Mouse (Mus musculus) neural tube, embryonic 14.5 days (tissue): Measurements from ENCODE around the gene Negr1. TPM values are rescaled to one million over a fixed set of nuclear protein-coding genes. Genes with fewer than 3 reads are reported as not detected.

Source experiments
- ATAC-seq: fragments of 200-750 bp; cut with Nextera tagmentation; 2 replicates; pipeline ENCODE4 v1.8.0; 2017; ENCODE audit warnings: low read depth, mild to moderate bottlenecking, moderate TSS enrichment, moderate library complexity
- H3K27ac ChIP-seq: fragments of 300-500 bp; sonication (generic); 2 replicates; pipeline ENCODE4 v1.5.1; 2014; ENCODE audit warnings: low read depth, mild to moderate bottlenecking, control low read depth, low read length, moderate library complexity, mixed read lengths
- H3K27me3 ChIP-seq: fragments of 300-500 bp; sonication (generic); 2 replicates; pipeline ENCODE4 v1.6.1; 2014; ENCODE audit warnings: low read length; ENCODE audit not compliant: control insufficient read depth, insufficient read depth
- H3K36me3 ChIP-seq: fragments of 300-500 bp; sonication (generic); 2 replicates; pipeline ENCODE4 v1.6.1; 2014; ENCODE audit warnings: low read length, mixed read lengths; ENCODE audit not compliant: control insufficient read depth, insufficient read depth
- H3K4me1 ChIP-seq: fragments of 300-500 bp; sonication (generic); 2 replicates; pipeline ENCODE4 v1.6.1; 2014; ENCODE audit warnings: low read length; ENCODE audit not compliant: control insufficient read depth, insufficient read depth
- H3K4me2 ChIP-seq: fragments of 300-500 bp; sonication (generic); 2 replicates; pipeline ENCODE4 v1.6.1; 2014; ENCODE audit warnings: mild to moderate bottlenecking, low read depth, low read length, control low read depth
- H3K4me3 ChIP-seq: fragments of 300-500 bp; sonication (generic); 2 replicates; pipeline ENCODE4 v1.5.1; 2014; ENCODE audit warnings: low read depth, low read length, control low read depth, mixed read lengths
- H3K9ac ChIP-seq: fragments of 300-500 bp; sonication (generic); replicated peaks from 2 replicates; pipeline ENCODE4 v1.6.1; 2014; ENCODE audit warnings: low read depth, mild to moderate bottlenecking, control low read depth, low read length, mixed read lengths
- H3K9me3 ChIP-seq: fragments of 300-500 bp; sonication (generic); 2 replicates; pipeline ENCODE4 v1.6.1; 2016; ENCODE audit warnings: low read length; ENCODE audit not compliant: control insufficient read depth
- WGBS: fragments of 180-500 bp; shearing (Covaris S2); extraction: QIAGEN DNeasy Blood & Tissue Kit; methylation state at CpG from one replicate; pipeline ENCODE4 v1.1.7; 2014; 5-methylcytosine and 5-hydroxymethylcytosine counted together
- polyA plus RNA-seq: library from polyadenylated mRNA; unstranded; fragments of >200 nt; fragmentation: Nextera tagmentation; extraction: Ambion mirVana; gene quantifications from 2 replicates; pipeline ENCODE4 v1.2.1, GENCODE M21; 2014

The Negr1 gene
- polyA plus RNA-seq, 1 experiment from 2014 or later = 47.7 TPM

- H3K9me3 ChIP-seq = no peaks in the 10 kb centered on the region
- no peak overlapping the region for H3K9ac ChIP-seq
- no peak for ATAC-seq
- H3K27ac ChIP-seq = no peak overlapping the region
- H3K4me1 ChIP-seq = no peaks in the 10 kb centered on the region
- no peak overlapping the region for H3K4me3 ChIP-seq
- H3K27me3 ChIP-seq = no peaks in the 10 kb centered on the region
- no peak overlapping the region for H3K4me2 ChIP-seq
- H3K36me3 ChIP-seq = no peaks in the 10 kb centered on the region
Observed at GRCm38 (mm10) chr3:157066331-157066730, 504.7 kb downstream of the Negr1 start.

GRCm38 (mm10) chr3:157079250-157079965 is 517.8 kb downstream of the Negr1 start:
- WGBS = 90% methylated on average over 2 of the region's 2 CpGs
- Histone ChIP-seq H3K36me3 (no peaks in the 10 kb centered on the region), H3K27ac (no peak overlapping the region), H3K9ac (no peak overlapping the region), H3K4me3 (no peak overlapping the region), H3K4me2 (no peak overlapping the region), H3K27me3 (no peaks in the 10 kb centered on the region), H3K9me3 (no peaks in the 10 kb centered on the region), H3K4me1 (no peaks in the 10 kb centered on the region)
- no peak for ATAC-seq

- Histone ChIP-seq H3K4me1 (no peaks in the 10 kb centered on the region), H3K9ac (no peak overlapping the region), H3K27ac (no peak overlapping the region), H3K4me3 (no peak overlapping the region), H3K36me3 (no peaks in the 10 kb centered on the region), H3K9me3 (no peaks in the 10 kb centered on the region), H3K4me2 (no peak overlapping the region), H3K27me3 (no peaks in the 10 kb centered on the region)
- WGBS = 76% methylated on average over 1 of the region's 1 CpGs
- no peak for ATAC-seq
Observed at GRCm38 (mm10) chr3:157079966-157080306, 518.3 kb downstream of the Negr1 start.

- no peak for ATAC-seq
Observed at GRCm38 (mm10) chr3:157080585-157080984, 519.0 kb downstream of the Negr1 start.

GRCm38 (mm10) chr3:157082808-157083784 is 521.5 kb downstream of the Negr1 start:
- ATAC-seq = no peak
- H3K4me1 ChIP-seq = no peaks in the 10 kb centered on the region
- H3K9me3 ChIP-seq = no peaks in the 10 kb centered on the region
- no peak overlapping the region for H3K27ac ChIP-seq
- no peaks in the 10 kb centered on the region for H3K27me3 ChIP-seq
- H3K36me3 ChIP-seq = no peaks in the 10 kb centered on the region
- H3K4me2 ChIP-seq = no peak overlapping the region
- no peak overlapping the region for H3K9ac ChIP-seq
- no peak overlapping the region for H3K4me3 ChIP-seq
- 79% methylated on average over 8 of the region's 8 CpGs for WGBS

More at GRCm38 (mm10) chr3:157080585-157080984, 519.0 kb downstream of the Negr1 start:
- Histone ChIP-seq H3K9ac (no peak overlapping the region), H3K4me2 (no peak overlapping the region), H3K36me3 (no peaks in the 10 kb centered on the region), H3K4me1 (no peaks in the 10 kb centered on the region), H3K27me3 (no peaks in the 10 kb centered on the region), H3K4me3 (no peak overlapping the region), H3K27ac (no peak overlapping the region), H3K9me3 (no peaks in the 10 kb centered on the region)
- WGBS = 100% methylated on average over 1 of the region's 1 CpGs

- Histone ChIP-seq H3K4me2 (no peak overlapping the region), H3K4me1 (no peaks in the 10 kb centered on the region), H3K36me3 (no peaks in the 10 kb centered on the region), H3K27me3 (no peaks in the 10 kb centered on the region), H3K27ac (no peak overlapping the region), H3K9me3 (no peaks in the 10 kb centered on the region), H3K9ac (no peak overlapping the region), H3K4me3 (no peak overlapping the region)
- WGBS = 77% methylated on average over 1 of the region's 1 CpGs
- no peak for ATAC-seq
Observed at GRCm38 (mm10) chr3:157085180-157085579, 523.6 kb downstream of the Negr1 start.

- H3K36me3 ChIP-seq = no peaks in the 10 kb centered on the region
- no peak overlapping the region for H3K9ac ChIP-seq
- H3K9me3 ChIP-seq = no peaks in the 10 kb centered on the region
- 80% methylated on average over 4 of the region's 4 CpGs for WGBS
- H3K4me2 ChIP-seq = no peak overlapping the region
- H3K4me3 ChIP-seq = no peak overlapping the region
- H3K27ac ChIP-seq = no peak overlapping the region
- H3K27me3 ChIP-seq = no peaks in the 10 kb centered on the region
- no peak for ATAC-seq
- no peaks in the 10 kb centered on the region for H3K4me1 ChIP-seq
Observed at GRCm38 (mm10) chr3:157090051-157090450, 528.5 kb downstream of the Negr1 start.

GRCm38 (mm10) chr3:157096284-157096683 is 534.7 kb downstream of the Negr1 start:
- no peak for ATAC-seq
- Histone ChIP-seq H3K27ac (no peak overlapping the region), H3K4me3 (no peak overlapping the region), H3K36me3 (no peaks in the 10 kb centered on the region), H3K9me3 (no peaks in the 10 kb centered on the region), H3K4me2 (no peak overlapping the region), H3K9ac (no peak overlapping the region), H3K27me3 (no peaks in the 10 kb centered on the region), H3K4me1 (no peaks in the 10 kb centered on the region)
- WGBS = 93% methylated on average over 1 of the region's 1 CpGs

- Histone ChIP-seq H3K27me3 (no peaks in the 10 kb centered on the region), H3K36me3 (no peaks in the 10 kb centered on the region), H3K4me3 (no peak overlapping the region), H3K9me3 (no peaks in the 10 kb centered on the region), H3K9ac (no peak overlapping the region), H3K4me2 (no peak overlapping the region), H3K4me1 (no peaks in the 10 kb centered on the region), H3K27ac (no peak overlapping the region)
- no peak for ATAC-seq
Observed at GRCm38 (mm10) chr3:157097514-157097913, 535.9 kb downstream of the Negr1 start.
